Mouse (Mus musculus) testis, postnatal 14 days (tissue): ENCODE measurements around the gene Speg.
A peak's percentile ranks its signal among the peaks of the same experiment; 100 is the strongest.

ENCODE experiments used
- DNase-seq: peaks from one replicate; pipeline ENCODE4 v3.0.0; 2021; ENCODE audit warnings: low spot score

The Speg gene

GRCm38 (mm10) chr1:75458789-75459684 is 83.9 kb downstream of the Speg start:
- no peak for DNase-seq

GRCm38 (mm10) chr1:75460297-75460696 is 85.2 kb downstream of the Speg start:
- no peak for DNase-seq

GRCm38 (mm10) chr1:75462636-75463035 is 87.5 kb downstream of the Speg start:
- DNase-seq: no peak

DNA sequence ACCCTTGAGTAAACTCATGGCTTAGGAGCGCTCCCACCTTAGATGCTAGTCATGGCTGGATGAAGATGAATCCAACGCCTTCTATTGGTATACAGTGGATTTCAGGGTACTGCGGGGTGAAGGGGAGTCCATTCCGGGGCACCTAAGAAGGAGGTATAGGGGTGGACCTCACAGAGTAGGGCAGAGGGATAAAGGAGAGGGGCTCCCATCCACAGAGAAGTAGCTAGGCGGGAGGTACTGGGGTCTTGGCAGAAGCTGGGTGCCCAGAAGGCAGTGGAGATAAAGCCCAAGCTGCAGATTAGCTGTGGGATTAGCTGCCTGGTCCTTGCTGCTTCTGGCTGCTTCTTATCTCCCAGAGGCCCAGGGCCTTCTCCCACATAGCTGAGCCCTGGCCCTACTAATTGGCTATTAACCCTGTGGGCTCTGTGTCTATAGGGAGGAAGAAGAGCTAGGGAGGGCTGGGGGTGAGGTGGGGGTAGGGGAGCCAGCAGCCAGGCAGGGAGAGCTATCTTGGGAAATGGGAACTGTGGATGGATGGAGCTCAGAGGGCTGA is 88.6 kb downstream of the Speg start:
- no peak for DNase-seq

GRCm38 (mm10) chr1:75467215-75467927 is 92.3 kb downstream of the Speg start:
- DNase-seq: peak; percentile 70

- DNase-seq: peak; percentile 73
Measured at GRCm38 (mm10) chr1:75469287-75469825, 94.3 kb downstream of the Speg start.

DNA sequence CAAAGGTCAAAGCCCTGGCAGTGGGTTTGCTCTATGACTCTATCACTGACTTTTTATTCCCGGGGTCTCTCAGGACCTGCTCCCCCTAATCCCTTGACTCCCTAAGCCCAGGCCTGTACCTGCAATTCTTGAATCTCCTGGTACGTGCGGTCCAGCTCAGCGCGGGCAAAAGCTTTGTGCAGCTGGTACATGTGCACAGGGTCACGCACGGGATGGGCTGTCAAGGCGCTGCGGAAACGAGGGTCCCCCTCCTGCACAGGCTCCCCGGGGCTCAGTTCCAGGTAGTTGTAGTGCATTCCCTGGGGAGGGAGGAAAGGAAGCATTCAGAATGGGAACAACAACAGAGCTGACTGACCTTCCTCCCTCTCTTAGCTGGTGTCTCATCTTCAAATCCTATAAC is 101.3 kb downstream of the Speg start:
- no peak for DNase-seq

DNA sequence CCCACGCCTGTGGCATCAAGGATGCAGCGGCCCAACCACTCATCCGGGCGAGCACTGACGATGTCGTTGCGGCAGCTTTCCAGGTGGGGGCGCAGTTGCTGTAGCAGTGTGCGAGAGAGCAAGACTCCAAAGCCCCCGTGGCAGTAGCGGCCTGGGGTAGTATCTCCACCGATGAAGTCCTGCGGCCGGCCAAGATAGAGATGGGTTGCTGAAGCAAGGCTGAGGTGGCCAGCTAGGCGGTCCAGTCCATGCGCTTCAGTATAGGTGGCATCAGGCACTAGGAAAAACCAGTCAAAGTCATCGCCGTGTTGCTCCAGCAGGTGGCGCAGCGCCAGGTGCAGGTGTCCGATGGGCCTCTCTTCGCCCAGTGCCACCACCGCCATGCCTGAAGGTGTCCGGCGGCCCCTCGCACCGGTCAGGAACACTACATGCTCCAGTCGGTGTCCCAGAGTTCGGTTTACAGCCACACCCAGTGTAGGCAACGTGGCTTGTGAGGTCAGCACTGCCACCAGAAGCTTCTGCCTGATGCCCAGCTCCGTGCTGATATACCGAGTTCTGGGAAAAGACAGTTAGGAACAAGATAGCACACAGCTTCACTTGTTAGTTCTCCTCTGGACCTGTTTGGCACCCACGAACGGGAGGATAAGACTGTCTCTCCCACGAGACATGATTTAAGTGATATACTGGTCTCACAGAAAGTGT is 102.3 kb downstream of the Speg start:
- DNase-seq: peak; percentile 84

DNA sequence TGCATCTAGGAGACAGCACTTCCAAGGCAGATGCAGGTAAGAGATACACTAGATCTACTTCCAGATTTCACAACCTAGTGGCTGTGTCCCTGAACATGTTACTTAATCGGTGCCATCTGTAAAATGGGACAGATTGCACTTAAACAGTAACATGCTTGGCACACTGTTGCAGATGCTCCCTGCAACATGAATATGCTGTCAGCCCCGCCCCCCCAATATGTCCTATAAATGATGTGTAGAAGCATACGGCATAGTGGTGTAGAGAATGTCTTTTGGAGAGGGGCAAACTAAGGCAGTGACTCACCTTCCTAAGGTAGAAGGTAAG is 102.8 kb downstream of the Speg start:
- no peak for DNase-seq

- peak; percentile 61 for DNase-seq
Measured at GRCm38 (mm10) chr1:75478497-75478896, 103.4 kb downstream of the Speg start.

DNA sequence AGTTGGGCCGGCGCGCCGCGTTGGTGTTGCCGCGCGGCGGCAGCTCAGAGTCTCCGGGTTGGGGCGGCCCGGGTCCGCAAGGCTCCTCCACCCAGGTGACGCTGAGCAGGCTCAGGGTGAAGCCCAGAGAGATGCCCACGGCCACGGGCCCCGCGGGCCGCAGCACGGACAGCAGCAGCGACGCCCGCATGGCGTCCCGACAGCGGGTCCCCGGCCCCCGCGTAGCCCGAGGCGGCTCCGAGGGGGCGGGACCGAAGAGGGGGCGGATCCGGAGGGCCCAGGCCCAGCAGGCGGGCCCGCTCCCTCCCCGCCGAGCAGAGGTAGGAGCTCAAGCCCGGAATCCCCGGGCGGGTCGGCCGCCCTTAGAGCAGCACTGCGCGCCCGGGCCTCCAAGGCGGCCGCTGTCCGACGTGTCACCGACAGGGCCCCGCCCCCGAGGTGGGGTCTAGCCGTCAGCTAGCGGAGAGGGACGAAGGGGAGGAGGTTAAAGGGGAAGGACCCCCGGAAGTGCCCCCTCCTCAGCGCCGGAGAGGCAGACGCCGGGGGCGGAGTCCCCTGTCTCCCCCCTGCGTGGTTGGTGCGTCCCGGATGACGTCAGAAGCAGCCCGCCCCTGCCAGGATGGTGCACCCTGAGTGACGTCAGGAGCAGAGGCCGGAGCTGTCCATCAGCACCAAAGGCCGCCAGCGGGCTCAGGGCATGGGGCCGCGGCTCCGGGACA is 104.0 kb downstream of the Speg start, which contains the start of the genes Chpf and Tmem198:
Chpf (minus strand) TSS at position 392 of the 719 bp plus-strand sequence.
Tmem198 (plus strand) TSS at position 617 of the 719 bp plus-strand sequence.
- peak; percentile 98 for DNase-seq

DNA sequence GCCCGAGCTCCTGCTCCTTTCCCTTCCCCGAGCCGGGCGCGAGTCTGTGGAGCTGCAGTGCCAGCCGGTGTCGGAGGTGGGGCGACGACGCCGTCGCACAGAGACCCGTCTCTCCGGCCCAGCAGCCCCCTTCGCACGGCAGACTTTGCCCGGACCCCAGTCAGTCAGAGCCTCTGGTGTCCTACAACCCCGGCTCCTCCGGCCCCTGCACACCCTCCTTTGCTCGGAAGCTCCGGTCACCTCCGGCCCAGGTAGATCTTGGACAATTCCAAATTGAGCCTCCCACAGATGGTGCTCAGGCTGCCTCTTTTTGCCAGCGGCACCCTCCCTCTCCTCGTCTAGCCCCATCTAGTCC is 104.5 kb downstream of the Speg start:
- DNase-seq: no peak

DNA sequence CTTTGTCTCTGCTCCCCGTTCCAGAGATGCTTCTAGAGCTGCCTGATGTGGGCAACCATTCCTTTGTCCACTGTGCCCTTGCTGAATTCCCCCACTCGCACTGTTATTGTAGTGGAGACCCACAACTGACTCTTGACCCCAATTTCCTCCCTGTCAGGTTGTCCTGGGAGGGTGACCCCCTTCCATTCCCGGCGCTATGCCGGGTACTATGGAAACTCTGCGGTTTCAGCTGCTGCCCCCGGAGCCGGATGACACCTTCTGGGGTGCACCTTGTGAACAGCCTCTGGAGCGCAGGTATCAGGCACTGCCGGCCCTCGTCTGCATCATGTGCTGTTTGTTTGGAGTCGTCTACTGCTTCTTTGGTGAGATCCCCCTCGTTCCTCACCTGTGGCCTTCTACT is 104.9 kb downstream of the Speg start:
- DNase-seq: no peak

DNA sequence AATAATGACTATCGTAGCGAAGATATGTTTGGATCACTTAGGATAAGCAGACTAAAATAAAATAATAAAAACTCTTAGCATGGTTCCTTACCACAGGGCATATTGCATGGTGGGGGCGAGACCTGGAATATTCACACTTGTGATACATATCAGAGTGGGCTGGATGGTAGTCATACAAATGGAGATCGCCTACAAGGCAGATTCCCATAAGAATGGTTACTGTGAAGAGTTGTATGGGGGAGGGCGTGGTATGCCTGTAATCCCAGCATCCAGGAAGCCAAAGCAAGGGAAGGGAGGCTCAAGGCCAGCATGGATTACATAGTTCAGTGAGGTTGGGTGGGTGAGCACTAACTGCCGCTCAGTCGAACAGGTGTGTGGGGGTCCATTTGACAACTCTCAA is 105.6 kb downstream of the Speg start:
- no peak for DNase-seq
